Mouse (Mus musculus): ENCODE measurements around the gene Camkv. TPM values are rescaled to one million over a fixed set of nuclear protein-coding genes. Genes with fewer than 3 reads are reported as not detected.
A peak's percentile ranks its signal among the peaks of the same experiment; 100 is the strongest.

The Camkv gene
- polyA plus RNA-seq, 2 experiments: 3.5 to 14.2 TPM

GRCm38 (mm10) chr9:107983421-107983890 is 48.0 kb downstream of the Camkv start:
- peaks cover 11% of the 10 kb centered on the region for H3K36me3 ChIP-seq (ENCODE audit: control insufficient read depth, insufficient read depth, low read length)
- H3K4me3 ChIP-seq (replicated peaks; ENCODE audit: low read length): peak overlapping the region; percentile 82
- 3% methylated on average over 4 of the region's 4 CpGs for WGBS
- peaks cover 41% of the 10 kb centered on the region for H3K4me1 ChIP-seq (ENCODE audit: control insufficient read depth, insufficient read depth, low read length)
- peak; percentile 40; the same call in 1 of the 2 replicates for TF ChIP-seq POLR2A (IDR thresholded peaks at IDR 0.05; ENCODE audit: borderline replicate concordance, extremely low read depth, insufficient read depth, insufficient read length)
- H3K27ac ChIP-seq (replicated peaks; ENCODE audit: low read depth, low read length): peak overlapping the region; percentile 99
- H3K9ac ChIP-seq (ENCODE audit: low read depth, low read length, severe bottlenecking): peak overlapping the region; percentile 83
- no peaks in the 10 kb centered on the region for H3K9me3 ChIP-seq (ENCODE audit: control insufficient read depth, low read length)
- ATAC-seq (ENCODE audit: low FRiP score, low read depth) (peak; percentile 58), DNase-seq (ENCODE audit: low spot score) (peak; percentile 94)
- H3K4me2 ChIP-seq (replicated peaks; ENCODE audit: low read depth, low read length, severe bottlenecking): peak overlapping the region; percentile 96
- no peaks in the 10 kb centered on the region for H3K27me3 ChIP-seq (ENCODE audit: control insufficient read depth, insufficient read depth, low read length)

DNA sequence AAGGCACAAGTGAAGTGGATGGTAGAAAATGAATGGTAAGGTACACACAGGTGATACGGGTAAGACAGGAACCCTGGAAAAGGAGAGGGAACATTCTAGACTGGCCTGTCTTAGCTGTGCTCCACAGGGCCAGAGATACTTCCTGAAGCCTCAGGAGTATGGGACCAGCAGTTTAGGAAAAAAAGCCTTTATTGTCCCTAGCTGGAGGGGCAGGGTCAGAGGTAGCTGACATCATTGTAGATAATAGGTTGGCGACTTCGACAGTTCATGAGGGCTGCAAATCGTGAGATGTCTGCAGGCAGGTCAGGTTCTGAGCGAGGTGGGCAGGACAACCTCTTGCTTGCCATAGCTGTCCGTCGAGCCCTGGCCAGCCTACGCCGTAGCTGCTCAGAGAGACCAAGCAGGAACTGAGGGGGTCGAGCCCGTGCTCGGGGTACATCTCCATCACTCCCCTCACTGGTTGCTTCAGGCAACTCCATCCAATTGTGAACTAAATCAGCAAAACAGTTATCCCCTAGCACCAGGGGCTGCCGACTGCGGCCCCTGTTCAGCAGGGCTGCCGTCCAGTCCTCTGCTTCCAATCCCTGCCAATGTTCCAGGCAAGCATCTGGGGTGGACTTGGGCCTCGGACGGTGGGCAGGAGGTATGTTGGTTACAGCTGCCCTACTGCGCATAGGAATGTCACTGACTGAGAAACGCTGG is 48.7 kb downstream of the Camkv start:
- H3K9me3 ChIP-seq (ENCODE audit: control insufficient read depth, low read length): no peaks in the 10 kb centered on the region
- WGBS: 17% methylated on average over 19 of the region's 19 CpGs
- H3K27ac ChIP-seq (replicated peaks; ENCODE audit: low read depth, low read length): peak overlapping the region; percentile 99
- TF ChIP-seq POLR2A (IDR thresholded peaks at IDR 0.05; ENCODE audit: borderline replicate concordance, extremely low read depth, insufficient read depth, insufficient read length): no peak
- peak overlapping the region; percentile 82 for H3K4me3 ChIP-seq (replicated peaks; ENCODE audit: low read length)
- peak overlapping the region; percentile 83 for H3K9ac ChIP-seq (ENCODE audit: low read depth, low read length, severe bottlenecking)
- peak overlapping the region; percentile 96 for H3K4me2 ChIP-seq (replicated peaks; ENCODE audit: low read depth, low read length, severe bottlenecking)
- H3K27me3 ChIP-seq (ENCODE audit: control insufficient read depth, insufficient read depth, low read length): no peaks in the 10 kb centered on the region
- ATAC-seq (ENCODE audit: low FRiP score, low read depth): no peak
- DNase-seq (ENCODE audit: low spot score): no peak
- peaks cover 11% of the 10 kb centered on the region for H3K36me3 ChIP-seq (ENCODE audit: control insufficient read depth, insufficient read depth, low read length)
- H3K4me1 ChIP-seq (ENCODE audit: control insufficient read depth, insufficient read depth, low read length): peaks cover 41% of the 10 kb centered on the region

DNA sequence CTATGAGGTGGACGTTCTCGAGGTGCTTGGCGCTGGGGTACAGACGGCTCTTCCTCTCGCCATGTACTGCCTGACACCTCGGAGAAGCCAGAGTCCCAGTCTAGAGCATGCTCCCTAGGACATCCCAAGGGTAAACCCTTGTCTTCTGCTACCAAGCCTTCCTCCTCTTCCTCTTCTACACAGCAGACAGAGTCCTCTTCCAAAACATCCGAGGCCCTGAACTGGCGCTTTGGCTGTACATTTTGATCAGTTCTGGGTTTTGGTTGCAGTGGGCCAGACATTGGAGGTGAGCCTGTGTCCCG is 49.2 kb downstream of the Camkv start:
- WGBS: 14% methylated on average over 9 of the region's 9 CpGs
- H3K4me2 ChIP-seq (replicated peaks; ENCODE audit: low read depth, low read length, severe bottlenecking): peak overlapping the region; percentile 96
- peaks cover 11% of the 10 kb centered on the region for H3K36me3 ChIP-seq (ENCODE audit: control insufficient read depth, insufficient read depth, low read length)
- H3K9ac ChIP-seq (ENCODE audit: low read depth, low read length, severe bottlenecking): peak overlapping the region; percentile 83
- TF ChIP-seq POLR2A (IDR thresholded peaks at IDR 0.05; ENCODE audit: borderline replicate concordance, extremely low read depth, insufficient read depth, insufficient read length): no peak
- H3K4me1 ChIP-seq (ENCODE audit: control insufficient read depth, insufficient read depth, low read length): peaks cover 41% of the 10 kb centered on the region
- H3K27me3 ChIP-seq (ENCODE audit: control insufficient read depth, insufficient read depth, low read length): no peaks in the 10 kb centered on the region
- no peaks in the 10 kb centered on the region for H3K9me3 ChIP-seq (ENCODE audit: control insufficient read depth, low read length)
- ATAC-seq (ENCODE audit: low FRiP score, low read depth): no peak
- H3K4me3 ChIP-seq (replicated peaks; ENCODE audit: low read length): peak overlapping the region; percentile 82
- no peak for DNase-seq (ENCODE audit: low spot score)
- H3K27ac ChIP-seq (replicated peaks; ENCODE audit: low read depth, low read length): peak overlapping the region; percentile 99

GRCm38 (mm10) chr9:107985131-107986119 is 50.0 kb downstream of the Camkv start, which contains the start of gene Inka1:
TSS of gene Inka1 (minus strand) at chr9:107985879.
- H3K9me3 ChIP-seq (ENCODE audit: control insufficient read depth, low read length): no peaks in the 10 kb centered on the region
- WGBS: under 1% methylated on average over 45 of the region's 58 CpGs
- peak within 1 kb of the TSS; percentile 96 for H3K4me2 ChIP-seq (replicated peaks; ENCODE audit: low read depth, low read length, severe bottlenecking)
- H3K9ac ChIP-seq (ENCODE audit: low read depth, low read length, severe bottlenecking): peak within 1 kb of the TSS; percentile 83
- peaks cover 39% of the 10 kb centered on the region for H3K4me1 ChIP-seq (ENCODE audit: control insufficient read depth, insufficient read depth, low read length)
- peaks cover 11% of the 10 kb centered on the region for H3K36me3 ChIP-seq (ENCODE audit: control insufficient read depth, insufficient read depth, low read length)
- peak; percentile 85; the same call in 1 of the 2 replicates for TF ChIP-seq POLR2A (IDR thresholded peaks at IDR 0.05; ENCODE audit: borderline replicate concordance, extremely low read depth, insufficient read depth, insufficient read length)
- H3K27ac ChIP-seq (replicated peaks; ENCODE audit: low read depth, low read length): peak within 1 kb of the TSS; percentile 99
- no peaks in the 10 kb centered on the region for H3K27me3 ChIP-seq (ENCODE audit: control insufficient read depth, insufficient read depth, low read length)
- ATAC-seq (ENCODE audit: low FRiP score, low read depth) (peak; percentile 67), DNase-seq (ENCODE audit: low spot score) (peak; percentile 95)
- H3K4me3 ChIP-seq (replicated peaks; ENCODE audit: low read length): peak within 1 kb of the TSS; percentile 82

DNA sequence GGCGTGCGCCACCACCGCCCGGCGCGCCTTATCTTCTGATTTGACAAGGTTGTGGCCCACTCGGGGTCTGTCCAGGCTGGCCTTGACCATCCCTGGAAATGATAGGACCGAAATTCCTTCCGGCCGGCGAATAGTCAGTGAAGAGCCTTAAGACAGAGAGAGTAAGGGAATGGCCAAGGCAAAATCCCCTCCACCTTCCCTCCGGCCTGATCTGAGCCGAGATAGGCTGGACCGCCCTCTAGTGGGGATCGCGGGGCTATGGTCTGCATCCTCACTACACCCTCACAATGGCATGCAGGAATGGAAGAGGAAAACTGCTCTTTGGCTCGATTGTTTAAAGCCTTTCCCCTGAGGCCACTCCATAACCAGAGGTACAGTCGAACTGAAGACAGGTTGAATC is 50.9 kb downstream of the Camkv start:
- peak; percentile 85 for DNase-seq (ENCODE audit: low spot score)
- Histone ChIP-seq H3K36me3 (ENCODE audit: control insufficient read depth, insufficient read depth, low read length) (peaks cover 11% of the 10 kb centered on the region), H3K9ac (ENCODE audit: low read depth, low read length, severe bottlenecking) (no peak overlapping the region), H3K4me3 (replicated peaks; ENCODE audit: low read length) (peak overlapping the region; percentile 82), H3K4me1 (ENCODE audit: control insufficient read depth, insufficient read depth, low read length) (peaks cover 29% of the 10 kb centered on the region), H3K27ac (replicated peaks; ENCODE audit: low read depth, low read length) (peak overlapping the region; percentile 99), H3K4me2 (replicated peaks; ENCODE audit: low read depth, low read length, severe bottlenecking) (peak overlapping the region; percentile 96), H3K27me3 (ENCODE audit: control insufficient read depth, insufficient read depth, low read length) (no peaks in the 10 kb centered on the region), H3K9me3 (ENCODE audit: control insufficient read depth, low read length) (no peaks in the 10 kb centered on the region)
- no peak for TF ChIP-seq POLR2A (IDR thresholded peaks at IDR 0.05; ENCODE audit: borderline replicate concordance, extremely low read depth, insufficient read depth, insufficient read length)
- 5% methylated on average over 18 of the region's 18 CpGs for WGBS
- ATAC-seq (ENCODE audit: low FRiP score, low read depth): peak; percentile 31; the same call in 1 of the 2 replicates

Measured in limb, embryonic 14.5 days (tissue).